Mouse (Mus musculus) liver, adult 2 months (tissue): ENCODE measurements around the gene Olfr203.
"Not testable (repeated sequence)": the region's sequence is repeated elsewhere in the genome, so short reads cannot be mapped to it uniquely, and the experiment has no call there.

Source experiments
- CTCF ChIP-seq: fragments of 200-500 bp; IDR thresholded peaks from 2 replicates; pipeline ENCODE4 v1.5.1; 2011; ENCODE audit warnings: low read depth, low read length, control low read depth
- POLR2A ChIP-seq: fragments of 200-500 bp; IDR thresholded peaks from 2 replicates; pipeline ENCODE4 v1.6.1; 2011; ENCODE audit warnings: low read length, control low read depth; ENCODE audit not compliant: insufficient read depth; ENCODE audit errors: extremely low read depth

GRCm38 (mm10) chr16:59323262-59323661, 24.6 kb downstream of the Olfr203 start:
- not testable (repeated sequence) for TF ChIP-seq POLR2A, CTCF
